ENCODE assay signal across 8 mouse cellular contexts in the genomic region with DNA sequence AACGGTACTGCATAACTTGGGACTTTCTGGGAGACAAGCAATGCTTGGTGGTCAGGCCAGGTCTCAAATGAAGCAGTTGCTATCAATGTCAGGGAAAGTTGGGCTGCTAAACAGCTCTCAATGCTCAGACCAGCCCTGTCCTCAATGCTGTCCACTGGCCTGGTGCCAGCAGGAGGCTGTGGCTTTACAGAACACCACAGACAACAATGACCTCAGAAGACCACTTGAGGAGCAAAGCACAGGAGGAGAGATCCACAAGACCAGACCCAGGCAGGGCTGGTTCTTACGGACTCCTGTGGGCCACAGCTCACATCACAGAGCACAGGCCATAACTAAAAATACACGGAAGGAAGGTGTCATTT. TPM values are rescaled to one million over a fixed set of nuclear protein-coding genes. Genes with fewer than 3 reads are reported as not detected.
DNase-seq lines count a peak whose midpoint lies in the region; ATAC-seq and TF ChIP-seq lines count a peak whose summit lies in the region.

No protein-coding gene starts in this region.

- WGBS in lung, postnatal 0 days: 26% methylated on average over 3 of the region's 3 CpGs
- WGBS in heart, embryonic 15.5 days: 25% methylated on average over 3 of the region's 3 CpGs
- 53% methylated on average over 3 of the region's 3 CpGs for WGBS in limb, embryonic 12.5 days

- no peak for TF ChIP-seq CTCF in lung, postnatal 0 days (IDR thresholded peaks at IDR 0.05)

- no peaks in the 10 kb centered on the region for H3K27me3 ChIP-seq in lung, postnatal 0 days (replicated peaks; ENCODE audit: insufficient read depth, low read length)
- H3K27me3 ChIP-seq in heart, embryonic 15.5 days: no peaks in the 10 kb centered on the region
- H3K27me3 ChIP-seq in limb, embryonic 12.5 days: no peaks in the 10 kb centered on the region

- no peak overlapping the region for H3K4me2 ChIP-seq in lung, postnatal 0 days (replicated peaks; ENCODE audit: low read depth, low read length)
- H3K4me2 ChIP-seq in heart, embryonic 15.5 days: no peak overlapping the region
- no peak overlapping the region for H3K4me2 ChIP-seq in limb, embryonic 12.5 days

- H3K9me3 ChIP-seq in lung, postnatal 0 days (ENCODE audit: low read length): no peaks in the 10 kb centered on the region
- H3K9me3 ChIP-seq in heart, embryonic 15.5 days (replicated peaks): no peaks in the 10 kb centered on the region
- no peaks in the 10 kb centered on the region for H3K9me3 ChIP-seq in limb, embryonic 12.5 days

- no peak overlapping the region for H3K9ac ChIP-seq in lung, postnatal 0 days (replicated peaks; ENCODE audit: low read depth)
- no peak overlapping the region for H3K9ac ChIP-seq in heart, embryonic 15.5 days
- H3K9ac ChIP-seq in limb, embryonic 12.5 days (replicated peaks): no peak overlapping the region

- peak; percentile 69 for ATAC-seq in lung, postnatal 0 days
- peak; percentile 51; the same call in 1 of the 2 replicates for ATAC-seq in heart, embryonic 15.5 days (replicated peaks; ENCODE audit: insufficient number of reproducible peaks, insufficient read depth, low FRiP score, low read depth)
- ATAC-seq in limb, embryonic 12.5 days (ENCODE audit: insufficient number of reproducible peaks, insufficient read depth, low FRiP score, low TSS enrichment, low read depth): no peak

- H3K36me3 ChIP-seq in lung, postnatal 0 days (ENCODE audit: insufficient read depth, low read length): peaks cover 11% of the 10 kb centered on the region; the same call in 1 of the 2 replicates
- peaks cover 20% of the 10 kb centered on the region; the same call in 1 of the 2 replicates for H3K36me3 ChIP-seq in heart, embryonic 15.5 days
- peaks cover 46% of the 10 kb centered on the region for H3K36me3 ChIP-seq in limb, embryonic 12.5 days

- no peak overlapping the region for H3K4me3 ChIP-seq in lung, postnatal 0 days (ENCODE audit: low read depth, low read length)
- no peak overlapping the region for H3K4me3 ChIP-seq in heart, embryonic 15.5 days
- H3K4me3 ChIP-seq in limb, embryonic 12.5 days (replicated peaks): no peak overlapping the region

- peak; percentile 68 for DNase-seq in adrenal gland, postnatal 10 days
- DNase-seq in adrenal gland, adult 18-20 months (ENCODE audit: low spot score in 2 of 2): no peak
- peak; percentile 51 for DNase-seq in lung, postnatal 0 days (ENCODE audit: low spot score)
- DNase-seq in lung, postnatal 25 days (ENCODE audit: low spot score): no peak
- DNase-seq in frontal cortex, postnatal 14 days (ENCODE audit: low spot score in 2 of 2): no peak
- no peak for DNase-seq in right cerebral cortex, adult 2 months (ENCODE audit: low spot score in 2 of 2)

- H3K27ac ChIP-seq in lung, postnatal 0 days (ENCODE audit: low read length): no peak overlapping the region
- H3K27ac ChIP-seq in heart, embryonic 15.5 days: peak overlapping the region; percentile 35
- peak overlapping the region; percentile 96 for H3K27ac ChIP-seq in limb, embryonic 12.5 days

- H3K4me1 ChIP-seq in lung, postnatal 0 days (ENCODE audit: insufficient read depth, low read depth, low read length): peaks cover 10% of the 10 kb centered on the region; the same call in 1 of the 2 replicates
- H3K4me1 ChIP-seq in heart, embryonic 15.5 days (replicated peaks): peaks cover 30% of the 10 kb centered on the region
- peaks cover 35% of the 10 kb centered on the region for H3K4me1 ChIP-seq in limb, embryonic 12.5 days (replicated peaks)

- no peak for TF ChIP-seq EP300 in lung, postnatal 0 days (IDR thresholded peaks at IDR 0.05)

RNA-seq across cellular contexts. Expression of a gene that starts 59.3 kb away (rescaled TPM):
- 10 to 100 TPM; 58.4 to 75.1 TPM for total RNA-seq in adrenal gland, postnatal 10 days (2021)
- total RNA-seq in adrenal gland, adult 18-20 months (2021): 10 to 100 TPM; 41.2 to 71.7 TPM
- 27.2 and 31.2 TPM in 2 replicates for polyA plus RNA-seq in lung, postnatal 0 days (2015; fragmentation: Nextera tagmentation; extraction: Ambion mirVana)
- polyA plus RNA-seq in heart, embryonic 15.5 days (2015; fragmentation: Nextera tagmentation; extraction: Ambion mirVana): 14.9 and 19.0 TPM in 2 replicates
- polyA plus RNA-seq in limb, embryonic 12.5 days (2016; fragmentation: Nextera tagmentation; extraction: Ambion mirVana): 27.7 and 29.8 TPM in 2 replicates

Comparison
In these comparisons a context has a peak if more than half of its experiments do, and no peak if none do; other contexts are left out.
1. DNase-seq: peak in adrenal gland, postnatal 10 days (single experiment) and lung, postnatal 0 days (single experiment); none in adrenal gland, adult 18-20 months (0 of 2), lung, postnatal 25 days (single experiment), frontal cortex, postnatal 14 days (0 of 2) and right cerebral cortex, adult 2 months (0 of 2).